In the genomic region with DNA sequence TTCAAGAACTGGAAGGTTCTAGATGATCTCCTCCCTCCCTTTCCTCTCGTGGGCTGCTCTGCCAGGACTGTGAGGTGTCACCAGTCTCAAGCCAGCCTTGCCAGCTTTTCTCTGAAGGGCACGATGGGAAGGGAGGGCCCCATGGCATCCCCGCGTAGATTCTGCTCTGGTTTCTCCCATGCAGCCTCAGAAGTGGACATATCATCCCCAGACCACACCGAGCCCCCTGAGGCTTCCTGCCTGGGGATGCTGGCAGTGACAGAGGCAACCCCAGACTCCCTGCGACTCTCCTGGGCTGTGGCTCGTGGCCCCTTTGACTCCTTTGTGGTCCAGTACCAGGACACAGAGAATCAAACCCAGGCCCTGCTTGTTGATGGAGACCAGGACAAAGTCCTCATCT, we compare ENCODE assay signal across 13 mouse cellular contexts. TPM values are rescaled to one million over a fixed set of nuclear protein-coding genes. Genes with fewer than 3 reads are reported as not detected.
"Had no signal": no experiment of that assay in that cellular context is flagged by ENCODE, and none has a peak within 500 bp of the region (broad histone marks: within the 10 kb centered on the region; RNA-seq: fewer than 3 reads in every experiment).

No protein-coding gene starts in this region.

RNA-seq across cellular contexts. Expression of a gene that starts 6.3 kb away (rescaled TPM):
- total RNA-seq: megakaryocyte progenitor cell, adult 5-6 weeks; midbrain, postnatal 0 days; monocyte, adult 5-6 weeks; neutrophil, adult 5-6 weeks had no signal
- polyA plus RNA-seq: lung, embryonic 15.5 days; lung, postnatal 0 days; macrophage; midbrain, embryonic 11.5 days; midbrain, embryonic 13.5 days; midbrain, embryonic 15.5 days; midbrain, postnatal 0 days; neural tube, embryonic 12.5 days; neural tube, embryonic 14.5 days; thymus, postnatal 0 days had no signal
